Mouse (Mus musculus): ENCODE data around the gene Nr4a1.

Gene Nr4a1

GRCm38 (mm10) chr15:101253886-101254795 is at the start of gene Nr4a1:
Nr4a1 (plus strand) TSS chr15:101254269.
- H3K27me3 ChIP-seq (ENCODE audit: control insufficient read depth, insufficient read depth, low read length, poor library complexity, severe bottlenecking): no peaks in the 10 kb centered on the region
- peak; percentile 94 for DNase-seq (ENCODE audit: low read depth, low spot score)
- no peaks in the 10 kb centered on the region for H3K36me3 ChIP-seq (ENCODE audit: control insufficient read depth, insufficient read depth, low read length, poor library complexity, severe bottlenecking)

DNA sequence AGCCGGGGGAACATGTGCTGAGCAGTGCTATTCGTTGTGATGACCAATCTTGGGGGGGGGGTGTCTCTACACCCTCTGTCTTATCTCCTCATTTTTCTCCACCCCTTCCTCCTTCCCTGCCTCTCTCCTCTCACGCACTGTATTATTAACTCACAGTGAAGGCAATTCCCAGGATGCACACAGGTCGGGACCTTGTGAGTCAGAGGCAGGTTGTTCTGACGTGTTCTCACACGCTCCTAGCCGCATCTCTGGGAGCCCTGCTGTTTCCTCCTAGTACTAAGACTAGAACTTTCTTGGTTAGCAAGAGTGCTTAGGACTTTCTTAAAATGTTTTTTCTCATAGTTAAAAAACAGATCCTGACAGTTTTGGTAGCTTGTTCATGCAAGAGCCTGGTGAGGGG is 49.3 kb upstream of the Nr4a1 start:
- DNase-seq (ENCODE audit: low read depth, low spot score): no peak
- Histone ChIP-seq H3K36me3 (ENCODE audit: control insufficient read depth, insufficient read depth, low read length, poor library complexity, severe bottlenecking) (no peaks in the 10 kb centered on the region; the same call in none of the 2 replicates), H3K27me3 (ENCODE audit: control insufficient read depth, insufficient read depth, low read length, poor library complexity, severe bottlenecking) (no peaks in the 10 kb centered on the region)

GRCm38 (mm10) chr15:101210228-101210627 is 43.8 kb upstream of the Nr4a1 start:
- Histone ChIP-seq H3K36me3 (ENCODE audit: control insufficient read depth, insufficient read depth, low read length, poor library complexity, severe bottlenecking) (0 out of 2 replicates have a peak, but pooled peaks cover 1% of the 10 kb centered on the region), H3K27me3 (ENCODE audit: control insufficient read depth, insufficient read depth, low read length, poor library complexity, severe bottlenecking) (no peaks in the 10 kb centered on the region)
- peak; percentile 85 for DNase-seq (ENCODE audit: low read depth, low spot score)

GRCm38 (mm10) chr15:101210998-101211613 is 43.0 kb upstream of the Nr4a1 start:
- no peak for DNase-seq (ENCODE audit: low read depth, low spot score)
- H3K36me3 ChIP-seq (ENCODE audit: control insufficient read depth, insufficient read depth, low read length, poor library complexity, severe bottlenecking): 0 out of 2 replicates have a peak, but pooled peaks cover 1% of the 10 kb centered on the region
- no peaks in the 10 kb centered on the region for H3K27me3 ChIP-seq (ENCODE audit: control insufficient read depth, insufficient read depth, low read length, poor library complexity, severe bottlenecking)

DNA sequence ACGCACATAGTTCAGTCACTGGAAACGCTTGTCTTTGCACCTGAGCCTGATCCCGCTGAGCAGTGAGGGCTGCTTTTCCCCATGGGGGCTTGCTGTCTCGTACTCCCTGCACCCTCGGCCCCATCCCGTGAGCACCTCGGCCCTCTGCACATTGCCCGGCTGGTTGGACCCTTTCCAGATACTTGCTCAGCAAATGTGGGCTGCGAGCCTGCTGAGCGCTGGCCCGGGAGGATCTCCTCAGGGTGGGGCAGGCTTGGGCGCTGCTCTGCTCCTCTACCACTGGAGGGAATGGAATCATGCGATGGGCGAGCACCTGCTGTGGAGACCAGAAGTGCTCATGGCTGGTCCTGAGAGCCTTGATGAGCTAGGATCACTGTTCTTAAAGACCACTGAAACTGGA is 41.6 kb upstream of the Nr4a1 start:
- no peak for DNase-seq (ENCODE audit: low read depth, low spot score)
- H3K27me3 ChIP-seq (ENCODE audit: control insufficient read depth, insufficient read depth, low read length, poor library complexity, severe bottlenecking): no peaks in the 10 kb centered on the region
- H3K36me3 ChIP-seq (ENCODE audit: control insufficient read depth, insufficient read depth, low read length, poor library complexity, severe bottlenecking): 0 out of 2 replicates have a peak, but pooled peaks cover 1% of the 10 kb centered on the region

DNA sequence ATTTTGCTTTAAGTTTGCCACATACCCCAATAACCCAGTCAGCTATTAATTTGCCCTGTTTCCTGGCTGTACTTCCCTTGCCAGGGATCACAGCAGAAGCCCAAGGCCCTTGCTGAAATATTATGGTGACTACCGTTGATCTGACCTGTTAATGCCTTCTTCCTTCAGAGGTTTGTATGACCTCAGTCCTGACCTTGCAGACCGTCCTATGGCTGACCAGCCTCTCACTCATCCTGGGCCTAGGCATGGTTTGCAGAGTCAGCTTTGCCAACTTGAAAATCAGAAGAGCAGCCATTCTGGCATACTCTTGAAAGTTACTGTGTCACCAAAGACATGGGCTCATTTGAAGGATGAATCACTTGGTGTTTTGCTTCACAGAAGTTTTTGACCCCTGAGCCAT is 38.9 kb upstream of the Nr4a1 start:
- Histone ChIP-seq H3K36me3 (ENCODE audit: control insufficient read depth, insufficient read depth, low read length, poor library complexity, severe bottlenecking) (no peaks in the 10 kb centered on the region), H3K27me3 (ENCODE audit: control insufficient read depth, insufficient read depth, low read length, poor library complexity, severe bottlenecking) (no peaks in the 10 kb centered on the region)
- DNase-seq (ENCODE audit: low read depth, low spot score): no peak

GRCm38 (mm10) chr15:101216036-101216435 is 38.0 kb upstream of the Nr4a1 start:
- no peaks in the 10 kb centered on the region for H3K27me3 ChIP-seq (ENCODE audit: control insufficient read depth, insufficient read depth, low read length, poor library complexity, severe bottlenecking)
- DNase-seq (ENCODE audit: low read depth, low spot score): no peak
- no peaks in the 10 kb centered on the region for H3K36me3 ChIP-seq (ENCODE audit: control insufficient read depth, insufficient read depth, low read length, poor library complexity, severe bottlenecking)

DNA sequence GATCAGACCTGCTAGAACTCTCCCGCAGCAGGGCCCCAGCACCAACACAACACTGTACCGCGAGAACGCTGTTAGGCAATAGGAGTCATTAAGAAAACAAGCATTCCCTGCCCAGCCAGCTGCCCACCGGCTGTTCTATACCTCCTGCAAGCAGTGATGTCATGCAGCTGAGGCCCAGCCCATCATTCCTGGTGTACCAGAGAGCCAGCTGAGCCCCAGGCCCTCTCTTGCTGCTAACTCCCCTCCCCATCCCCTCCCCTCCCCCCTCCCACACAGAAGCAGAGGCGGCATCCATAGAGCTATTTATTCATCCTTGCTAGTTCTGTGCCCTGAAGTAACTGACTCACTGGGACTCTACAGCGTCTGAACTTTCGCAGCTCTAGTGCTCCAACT is 33.2 kb upstream of the Nr4a1 start:
- DNase-seq (ENCODE audit: low read depth, low spot score): no peak
- Histone ChIP-seq H3K27me3 (ENCODE audit: control insufficient read depth, insufficient read depth, low read length, poor library complexity, severe bottlenecking) (no peaks in the 10 kb centered on the region), H3K36me3 (ENCODE audit: control insufficient read depth, insufficient read depth, low read length, poor library complexity, severe bottlenecking) (no peaks in the 10 kb centered on the region)

DNA sequence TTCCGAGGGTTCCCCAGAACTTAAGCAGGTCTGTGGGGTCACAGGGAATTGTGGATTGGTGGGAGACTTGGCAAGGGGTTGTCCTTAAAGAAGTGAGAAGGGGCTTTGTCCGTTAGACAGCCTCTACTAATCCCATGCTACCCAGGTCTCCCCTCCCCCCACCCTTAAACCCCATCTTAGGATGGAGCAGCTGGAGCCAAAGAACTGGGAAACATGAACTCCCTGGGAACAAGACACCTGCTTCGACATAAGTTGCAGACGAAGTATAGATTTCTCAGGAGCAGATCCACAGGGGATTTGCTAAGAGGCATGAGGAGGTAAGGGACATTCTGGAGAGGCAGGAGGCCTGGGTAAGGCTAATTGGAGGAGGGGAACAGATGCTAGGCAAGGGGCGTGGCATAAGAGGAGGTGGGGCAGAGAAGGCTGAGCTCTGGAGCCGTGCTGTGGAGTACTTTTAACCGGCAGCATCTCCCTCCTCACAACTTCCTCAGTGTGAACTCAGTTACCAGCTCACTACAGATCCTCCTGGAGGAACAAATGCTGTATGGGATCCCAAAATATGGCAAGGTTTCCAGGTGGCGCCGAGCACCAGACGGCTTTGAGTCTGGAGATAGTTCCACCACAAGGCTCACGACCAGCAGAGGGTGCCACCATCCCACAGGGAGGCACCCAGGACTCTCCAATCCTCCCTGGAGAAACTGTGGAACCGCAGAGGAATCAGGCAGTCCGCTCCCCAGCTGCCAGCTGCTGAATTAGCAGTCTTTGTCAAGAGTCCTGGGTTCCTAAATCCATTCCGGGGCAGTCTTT is 32.6 kb upstream of the Nr4a1 start:
- no peaks in the 10 kb centered on the region for H3K36me3 ChIP-seq (ENCODE audit: control insufficient read depth, insufficient read depth, low read length, poor library complexity, severe bottlenecking)

DNA sequence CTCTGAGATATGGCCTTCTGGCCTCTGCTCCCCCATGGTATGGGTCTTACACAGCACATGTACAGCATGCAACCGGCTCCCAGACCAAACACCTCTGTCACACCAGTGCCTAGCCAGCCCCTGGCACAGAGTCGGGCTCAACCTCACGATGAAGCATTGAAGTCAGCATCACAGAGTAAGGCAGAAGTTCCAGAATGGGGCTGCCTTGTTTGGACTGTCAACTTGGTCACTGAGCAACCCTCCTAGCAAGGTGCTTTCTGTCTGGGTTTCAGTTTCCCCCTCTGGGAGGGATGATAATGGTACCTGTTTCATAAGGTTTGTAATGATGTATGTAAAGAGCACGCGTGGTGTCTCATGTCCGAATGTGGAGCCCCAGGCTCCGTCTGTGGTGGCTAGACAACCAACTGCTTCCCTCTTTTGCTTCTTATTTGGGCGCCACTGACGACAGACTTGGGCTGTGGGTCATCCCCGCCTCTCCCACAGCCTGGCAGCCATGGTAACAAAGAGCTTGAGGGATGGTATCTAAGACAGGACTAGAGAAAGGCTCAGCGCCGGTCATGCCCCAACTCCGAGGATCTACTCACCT is 31.1 kb upstream of the Nr4a1 start:
- Histone ChIP-seq H3K36me3 (ENCODE audit: control insufficient read depth, insufficient read depth, low read length, poor library complexity, severe bottlenecking) (no peaks in the 10 kb centered on the region), H3K27me3 (ENCODE audit: control insufficient read depth, insufficient read depth, low read length, poor library complexity, severe bottlenecking) (no peaks in the 10 kb centered on the region)
- DNase-seq (ENCODE audit: low read depth, low spot score): peak; percentile 85

More for the DNA sequence above, 32.6 kb upstream of the Nr4a1 start:
- peak; percentile 53 for DNase-seq (ENCODE audit: low read depth, low spot score)
- no peaks in the 10 kb centered on the region for H3K27me3 ChIP-seq (ENCODE audit: control insufficient read depth, insufficient read depth, low read length, poor library complexity, severe bottlenecking)

- no peaks in the 10 kb centered on the region for H3K36me3 ChIP-seq (ENCODE audit: control insufficient read depth, insufficient read depth, low read length, poor library complexity, severe bottlenecking)
- DNase-seq (ENCODE audit: low read depth, low spot score): no peak
- no peaks in the 10 kb centered on the region for H3K27me3 ChIP-seq (ENCODE audit: control insufficient read depth, insufficient read depth, low read length, poor library complexity, severe bottlenecking)
Measured at GRCm38 (mm10) chr15:101223596-101223995, 30.5 kb upstream of the Nr4a1 start.

DNA sequence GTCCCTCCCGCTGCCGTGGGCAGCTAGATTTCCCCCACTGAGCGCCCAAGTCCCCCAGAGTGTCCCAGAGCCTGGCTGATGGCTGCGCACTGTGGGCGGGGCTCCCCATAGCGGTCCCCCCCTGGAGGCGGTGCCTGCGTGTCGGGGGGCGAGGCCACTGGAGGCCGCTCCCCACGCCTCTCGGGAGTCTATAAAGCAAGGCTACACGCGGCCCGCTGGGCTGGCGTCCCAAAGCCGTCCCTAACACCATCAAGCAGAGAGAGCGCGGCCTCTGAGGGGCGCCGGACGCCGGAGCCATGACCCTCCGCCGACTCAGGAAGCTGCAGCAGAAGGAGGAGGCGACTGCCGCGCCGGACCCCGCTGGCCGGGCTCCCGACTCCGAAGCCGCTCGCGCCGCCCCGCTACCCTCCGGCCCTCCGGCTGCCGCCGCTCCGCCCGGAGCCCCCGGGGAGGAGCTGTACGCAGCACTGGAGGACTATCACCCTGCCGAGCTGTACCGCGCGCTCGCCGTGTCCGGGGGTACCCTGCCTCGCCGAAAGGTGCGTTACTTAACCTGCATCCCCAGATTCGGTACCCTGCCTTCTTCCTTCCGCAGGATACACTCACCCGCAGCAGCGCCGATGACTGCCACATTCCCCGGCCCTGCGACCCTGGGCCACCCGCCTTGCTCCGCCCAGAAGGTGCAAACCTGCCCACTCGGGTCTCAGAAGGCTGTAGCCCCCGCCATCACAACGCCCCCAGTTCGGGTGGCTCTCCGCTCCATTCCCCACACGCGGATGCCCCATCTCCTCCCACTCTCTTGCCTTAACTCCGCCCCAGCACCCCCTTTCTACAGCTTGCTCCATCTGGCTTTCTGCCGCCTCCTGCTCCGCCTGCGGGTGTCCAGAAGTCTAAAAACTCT is 29.8 kb upstream of the Nr4a1 start, which contains the start of gene Grasp:
Gene Grasp (plus strand): TSS at position 183 of the 901 bp plus-strand sequence.
- Histone ChIP-seq H3K27me3 (ENCODE audit: control insufficient read depth, insufficient read depth, low read length, poor library complexity, severe bottlenecking) (no peaks in the 10 kb centered on the region), H3K36me3 (ENCODE audit: control insufficient read depth, insufficient read depth, low read length, poor library complexity, severe bottlenecking) (no peaks in the 10 kb centered on the region; the same call in 1 of the 2 replicates)
- peak; percentile 90 for DNase-seq (ENCODE audit: low read depth, low spot score)

DNA sequence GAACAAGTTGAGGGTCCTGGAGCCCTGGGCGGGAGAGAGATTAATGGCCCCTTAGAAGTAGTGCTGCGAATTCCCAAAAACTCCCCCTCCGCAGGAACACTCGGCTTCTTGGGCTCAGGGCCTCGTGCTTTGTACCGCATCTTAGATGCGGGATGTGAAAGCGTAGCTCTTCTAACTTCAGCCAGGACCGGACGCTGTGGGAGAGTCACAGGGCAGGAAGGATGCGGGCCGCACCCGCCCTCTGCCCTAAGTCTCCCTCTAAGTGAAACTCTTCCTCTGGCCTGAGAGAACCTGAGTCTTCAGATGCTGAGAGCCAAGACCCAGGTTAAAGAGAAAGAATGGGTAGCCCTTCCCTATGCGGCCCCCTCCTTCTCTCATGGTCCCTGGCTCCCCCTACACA is 29.1 kb upstream of the Nr4a1 start:
- H3K27me3 ChIP-seq (ENCODE audit: control insufficient read depth, insufficient read depth, low read length, poor library complexity, severe bottlenecking): no peaks in the 10 kb centered on the region
- H3K36me3 ChIP-seq (ENCODE audit: control insufficient read depth, insufficient read depth, low read length, poor library complexity, severe bottlenecking): no peaks in the 10 kb centered on the region; the same call in 1 of the 2 replicates
- peak; percentile 60 for DNase-seq (ENCODE audit: low read depth, low spot score)
